Mouse (Mus musculus) E14TG2a.4 (cell line): Measurements from ENCODE around the gene Akirin1.

Source experiments
- CTCF ChIP-seq: conservative IDR thresholded peaks from 2 replicates; pipeline ENCODE4 v1.5.1; 2014; ENCODE audit warnings: low read length
- POU5F1 ChIP-seq: IDR thresholded peaks from 2 replicates; pipeline ENCODE4 v1.6.1; 2014; ENCODE audit warnings: low read length, borderline replicate concordance

GRCm38 (mm10) chr4:123693384-123693783, 56.8 kb downstream of the Akirin1 start:
- TF ChIP-seq CTCF (no peak), POU5F1 (no peak)
